Mouse (Mus musculus) heart, embryonic 13.5 days (tissue): ENCODE data around the gene Osbpl3. TPM values are rescaled to one million over a fixed set of nuclear protein-coding genes. Genes with fewer than 3 reads are reported as not detected.

ENCODE experiments used
- ATAC-seq: fragments of 200-750 bp; cut with Nextera tagmentation; 2 replicates; pipeline ENCODE4 v1.8.0; 2017; ENCODE audit warnings: moderate TSS enrichment; ENCODE audit not compliant: insufficient number of reproducible peaks, low FRiP score, low TSS enrichment; ENCODE audit errors: extremely low read depth
- H3K27ac ChIP-seq: fragments of 300-500 bp; sonication (generic); replicated peaks from 2 replicates; pipeline ENCODE4 v1.5.1; 2015; ENCODE audit warnings: moderate library complexity, mild to moderate bottlenecking, inconsistent platforms
- H3K27me3 ChIP-seq: fragments of 300-500 bp; sonication (generic); replicated peaks from 2 replicates; pipeline ENCODE4 v1.6.1; 2015; ENCODE audit warnings: mild to moderate bottlenecking, inconsistent platforms
- H3K36me3 ChIP-seq: fragments of 300-500 bp; sonication (generic); 2 replicates; pipeline ENCODE4 v1.6.1; 2015; ENCODE audit warnings: mild to moderate bottlenecking, inconsistent platforms
- H3K4me1 ChIP-seq: fragments of 300-500 bp; sonication (generic); 2 replicates; pipeline ENCODE4 v1.6.1; 2015; ENCODE audit warnings: inconsistent platforms
- H3K4me2 ChIP-seq: fragments of 300-500 bp; sonication (generic); 2 replicates; pipeline ENCODE4 v1.6.1; 2015; ENCODE audit warnings: inconsistent platforms, mild to moderate bottlenecking, moderate library complexity
- H3K4me3 ChIP-seq: fragments of 300-500 bp; sonication (generic); 2 replicates; pipeline ENCODE4 v1.5.1; 2015; ENCODE audit warnings: moderate library complexity, mild to moderate bottlenecking, inconsistent platforms
- H3K9ac ChIP-seq: fragments of 300-500 bp; sonication (generic); 2 replicates; pipeline ENCODE4 v1.6.1; 2015; ENCODE audit warnings: inconsistent platforms, mild to moderate bottlenecking, moderate library complexity
- H3K9me3 ChIP-seq: fragments of 300-500 bp; sonication (generic); 2 replicates; pipeline ENCODE4 v1.6.1; 2016; ENCODE audit warnings: inconsistent platforms
- WGBS: fragments of 180-500 bp; shearing (Covaris S2); methylation state at CpG from one replicate; pipeline ENCODE4 v1.1.7; 2015; ENCODE audit warnings: mixed read lengths; 5-methylcytosine and 5-hydroxymethylcytosine counted together
- polyA plus RNA-seq: library from polyadenylated mRNA; unstranded; fragments of >200 nt; fragmentation: Nextera tagmentation; extraction: Ambion mirVana; gene quantifications from 2 replicates; pipeline ENCODE4 v1.2.1, GENCODE M21; 2015

The Osbpl3 gene
- polyA plus RNA-seq, 1 experiment from 2014 or later = 11.8 TPM

DNA sequence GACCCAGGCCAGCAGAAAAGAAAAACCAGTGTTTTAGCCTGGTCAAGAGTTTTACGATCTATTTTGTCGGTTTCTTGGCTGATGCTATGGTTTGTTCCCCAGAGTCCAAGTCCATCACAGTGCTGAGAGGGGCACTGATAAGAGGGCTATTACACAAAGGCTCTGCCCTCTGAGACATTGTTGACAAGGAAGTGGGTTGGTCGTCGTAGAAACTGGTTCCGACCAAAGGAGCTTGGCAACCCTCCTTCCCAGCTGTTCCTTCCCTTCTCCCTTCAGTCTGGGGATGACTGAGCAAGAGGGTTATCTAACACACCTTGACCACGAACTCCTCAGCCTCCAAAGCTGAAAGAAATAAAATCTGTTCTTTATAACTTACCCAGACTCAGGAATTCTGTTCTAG lies 192.3 kb downstream of the Osbpl3 start, which contains the start of gene Gsdme:
TSS of gene Gsdme (minus strand) at position 193 of the 400 bp plus-strand sequence.
- Histone ChIP-seq H3K4me2 (no peak within 1 kb of the TSS), H3K27ac (no peak within 1 kb of the TSS), H3K4me1 (peaks cover 10% of the 10 kb centered on the region), H3K27me3 (no peaks in the 10 kb centered on the region; the same call in 1 of the 2 replicates), H3K36me3 (no peaks in the 10 kb centered on the region), H3K4me3 (no peak within 1 kb of the TSS), H3K9ac (no peak within 1 kb of the TSS), H3K9me3 (no peaks in the 10 kb centered on the region)
- no peak for ATAC-seq
- WGBS = 60% methylated on average over 6 of the region's 6 CpGs

DNA sequence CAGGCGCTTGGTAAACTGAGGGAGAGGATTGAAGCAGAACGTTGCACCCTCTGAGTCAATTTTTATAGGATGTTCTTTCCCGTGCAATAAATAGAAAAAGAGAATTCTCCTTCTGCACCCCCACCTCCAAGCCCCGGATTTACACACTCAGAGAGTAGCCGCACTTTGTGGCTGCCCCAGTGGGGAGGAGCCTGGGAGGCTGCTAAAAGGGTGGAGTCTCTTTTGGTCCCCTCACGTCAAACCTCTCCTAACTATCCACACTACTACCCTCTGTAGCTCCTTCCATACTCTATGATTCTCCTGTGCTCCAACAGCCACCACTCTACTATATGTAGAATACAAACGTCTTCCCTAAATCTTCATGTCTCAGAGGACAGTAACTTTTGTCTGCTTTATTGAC lies 193.7 kb downstream of the Osbpl3 start:
- H3K4me1 ChIP-seq = peaks cover 10% of the 10 kb centered on the region
- H3K4me3 ChIP-seq = peak overlapping the region; percentile 62
- no peak for ATAC-seq
- no peak overlapping the region for H3K27ac ChIP-seq
- H3K27me3 ChIP-seq = no peaks in the 10 kb centered on the region; the same call in 1 of the 2 replicates
- H3K9me3 ChIP-seq = no peaks in the 10 kb centered on the region
- H3K9ac ChIP-seq = peak overlapping the region; percentile 80
- no peaks in the 10 kb centered on the region for H3K36me3 ChIP-seq
- WGBS = 26% methylated on average over 7 of the region's 7 CpGs
- H3K4me2 ChIP-seq = peak overlapping the region; percentile 76

DNA sequence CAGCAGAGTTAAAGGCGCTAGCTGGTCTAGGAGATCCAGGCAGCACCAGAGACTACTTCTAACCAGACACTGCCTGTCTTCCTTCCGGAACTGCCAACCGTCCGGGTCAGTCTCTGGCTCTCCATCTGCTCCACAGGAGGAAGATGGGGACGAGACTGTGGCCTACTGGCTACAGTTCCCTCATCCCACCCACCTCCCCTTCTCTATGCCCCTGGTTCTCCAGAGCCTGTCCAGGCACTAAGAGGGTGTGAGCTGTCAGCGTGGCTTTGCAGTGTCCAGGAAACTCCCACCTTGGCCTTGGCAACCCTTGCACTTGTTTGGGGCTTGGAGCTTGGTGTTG lies 194.1 kb downstream of the Osbpl3 start:
- Histone ChIP-seq H3K27ac (no peak overlapping the region), H3K4me3 (peak overlapping the region; percentile 62), H3K36me3 (no peaks in the 10 kb centered on the region), H3K9ac (peak overlapping the region; percentile 80), H3K4me1 (peaks cover 10% of the 10 kb centered on the region), H3K4me2 (peak overlapping the region; percentile 76), H3K9me3 (no peaks in the 10 kb centered on the region), H3K27me3 (no peaks in the 10 kb centered on the region; the same call in 1 of the 2 replicates)
- 1% methylated on average over 6 of the region's 6 CpGs for WGBS
- no peak for ATAC-seq

DNA sequence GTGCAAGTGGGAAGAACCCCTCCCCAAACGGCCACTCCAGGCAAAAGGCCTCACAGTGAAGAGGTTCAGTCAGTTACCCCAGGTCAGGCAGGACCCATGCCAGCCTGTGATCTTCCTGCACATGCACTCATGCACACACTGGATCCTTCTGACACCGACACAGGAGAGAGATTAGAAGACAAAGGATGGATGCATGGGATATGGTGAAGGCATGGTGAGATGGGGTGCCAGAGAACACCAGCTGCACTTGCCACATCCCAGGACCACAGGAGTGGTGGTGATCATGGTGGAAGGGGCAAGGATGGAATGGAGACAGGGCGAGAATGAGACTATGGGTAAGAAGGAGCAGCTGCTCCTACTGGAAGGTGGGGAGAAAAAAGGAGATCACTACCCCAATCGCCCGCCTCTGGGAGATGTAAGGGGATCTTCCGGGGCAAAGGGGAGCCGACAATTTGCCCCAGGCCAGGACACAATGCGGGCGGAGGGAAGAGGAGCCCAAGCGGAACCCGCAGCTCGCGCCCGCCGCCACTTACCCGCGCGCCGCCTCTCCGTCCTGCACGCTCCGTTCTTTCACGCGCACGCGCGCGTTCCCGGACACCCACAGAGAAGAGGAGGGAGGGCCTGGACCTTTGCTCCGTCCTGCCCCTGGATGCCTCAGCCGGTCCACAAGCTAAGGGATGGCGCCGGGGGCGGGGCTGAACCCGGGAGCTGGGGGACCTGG lies 194.6 kb downstream of the Osbpl3 start:
- Histone ChIP-seq H3K36me3 (no peaks in the 10 kb centered on the region), H3K27ac (no peak overlapping the region), H3K4me2 (peak overlapping the region; percentile 76), H3K9me3 (no peaks in the 10 kb centered on the region), H3K4me1 (peaks cover 10% of the 10 kb centered on the region), H3K27me3 (no peaks in the 10 kb centered on the region; the same call in 1 of the 2 replicates), H3K9ac (peak overlapping the region; percentile 80), H3K4me3 (peak overlapping the region; percentile 62)
- peak; percentile 61; the same call in 1 of the 2 replicates for ATAC-seq
- 3% methylated on average over 35 of the region's 35 CpGs for WGBS

DNA sequence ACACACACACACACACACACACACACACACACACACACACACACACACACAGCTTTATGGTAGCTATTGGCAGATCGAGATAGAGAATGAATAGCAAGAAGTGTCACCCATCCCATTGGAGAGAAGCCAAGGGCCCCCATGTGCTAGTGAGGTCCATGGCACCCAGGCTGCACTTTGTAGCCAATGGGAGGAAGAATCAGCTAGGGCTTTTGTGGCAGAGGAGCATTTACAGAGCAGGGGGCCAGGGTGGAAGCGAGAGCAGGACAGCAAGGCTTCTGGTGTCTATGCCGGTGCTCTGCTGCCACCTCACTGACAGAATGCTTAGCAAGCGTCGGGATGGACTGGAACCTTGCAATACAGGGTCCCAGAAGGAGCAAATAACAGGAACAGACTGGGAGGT lies 200.6 kb downstream of the Osbpl3 start:
- Histone ChIP-seq H3K36me3 (no peaks in the 10 kb centered on the region), H3K4me2 (peak overlapping the region; percentile 61), H3K27me3 (no peaks in the 10 kb centered on the region; the same call in 1 of the 2 replicates), H3K4me3 (no peak overlapping the region), H3K9ac (no peak overlapping the region), H3K4me1 (peaks cover 12% of the 10 kb centered on the region), H3K9me3 (no peaks in the 10 kb centered on the region), H3K27ac (no peak overlapping the region)
- WGBS = 50% methylated on average over 5 of the region's 5 CpGs
- ATAC-seq = no peak

DNA sequence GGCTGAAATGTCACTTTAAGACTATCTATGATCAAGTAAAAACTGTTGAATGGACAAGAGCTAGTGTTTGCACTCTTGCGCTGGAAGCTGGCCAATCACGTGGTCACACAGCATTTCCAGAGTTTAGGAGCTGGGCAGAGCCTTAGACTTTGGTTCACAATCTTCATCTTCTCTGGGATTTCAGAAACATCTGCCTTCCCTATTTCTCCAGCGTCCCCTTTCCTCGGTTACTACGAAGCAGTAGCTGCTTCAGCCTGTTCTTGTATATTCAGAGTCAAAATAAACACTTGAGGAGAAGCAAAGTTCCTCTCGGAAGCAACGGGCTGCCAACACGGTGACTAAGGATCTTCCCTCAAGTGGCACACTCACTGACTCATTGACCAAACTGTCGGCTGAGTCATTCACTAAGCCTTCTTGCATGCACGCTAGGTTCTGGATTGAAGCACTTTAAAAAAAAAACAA lies 201.2 kb downstream of the Osbpl3 start:
- 26% methylated on average over 10 of the region's 10 CpGs for WGBS
- Histone ChIP-seq H3K4me1 (peaks cover 12% of the 10 kb centered on the region), H3K4me3 (peak overlapping the region; percentile 23), H3K9me3 (no peaks in the 10 kb centered on the region), H3K9ac (0 out of 2 replicates have a peak overlapping the region, but pooled peaks have one; percentile 48), H3K4me2 (peak overlapping the region; percentile 61), H3K27me3 (no peaks in the 10 kb centered on the region; the same call in 1 of the 2 replicates), H3K36me3 (no peaks in the 10 kb centered on the region), H3K27ac (no peak overlapping the region; the same call in 1 of the 2 replicates)
- ATAC-seq = no peak

DNA sequence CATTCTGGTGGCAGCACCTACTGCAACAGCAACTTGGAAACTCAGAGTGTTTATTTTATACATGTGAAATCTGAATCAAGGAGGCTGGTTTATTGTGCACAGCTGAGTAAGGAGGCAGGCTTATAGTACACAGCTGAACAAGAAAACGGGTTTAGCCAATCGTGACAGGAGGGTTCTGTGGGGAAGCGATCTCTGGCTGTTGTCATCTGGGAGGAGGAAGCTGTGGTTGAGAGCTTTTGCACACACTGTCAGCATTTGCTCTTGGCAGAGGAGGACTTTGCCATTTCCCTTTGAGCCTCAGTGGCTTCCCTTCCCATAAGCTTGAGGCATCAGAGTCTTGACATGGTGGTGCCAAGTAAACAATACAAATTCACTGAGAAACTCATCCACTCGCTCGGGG lies 203.3 kb downstream of the Osbpl3 start:
- H3K36me3 ChIP-seq = no peaks in the 10 kb centered on the region
- H3K27me3 ChIP-seq = no peaks in the 10 kb centered on the region
- H3K4me1 ChIP-seq = peaks cover 12% of the 10 kb centered on the region
- ATAC-seq = no peak
- no peaks in the 10 kb centered on the region for H3K9me3 ChIP-seq
- H3K9ac ChIP-seq = no peak overlapping the region
- no peak overlapping the region for H3K4me3 ChIP-seq
- no peak overlapping the region for H3K27ac ChIP-seq
- WGBS = 69% methylated on average over 5 of the region's 5 CpGs
- H3K4me2 ChIP-seq = no peak overlapping the region

DNA sequence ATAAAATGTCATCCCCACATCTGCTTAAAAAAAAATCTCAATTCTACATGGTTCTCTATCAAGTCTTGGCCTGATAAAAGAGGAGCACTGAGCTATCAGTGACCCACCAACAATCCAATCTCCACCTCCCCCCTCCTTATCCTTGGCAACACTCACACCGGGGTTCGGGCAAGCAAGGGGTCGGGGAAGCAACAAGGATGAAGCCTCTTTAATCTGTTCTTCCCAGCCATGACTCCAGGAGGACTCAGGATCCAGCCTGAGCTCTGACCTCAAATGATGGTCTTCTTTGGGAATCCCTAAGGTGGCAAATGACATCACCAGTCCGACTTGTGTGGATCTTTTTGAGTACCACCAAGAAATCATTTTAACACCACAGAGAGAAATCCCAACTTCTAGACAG lies 208.2 kb downstream of the Osbpl3 start:
- Histone ChIP-seq H3K4me2 (no peak overlapping the region), H3K36me3 (no peaks in the 10 kb centered on the region), H3K9me3 (no peaks in the 10 kb centered on the region), H3K4me3 (no peak overlapping the region), H3K9ac (no peak overlapping the region), H3K27ac (no peak overlapping the region), H3K27me3 (no peaks in the 10 kb centered on the region), H3K4me1 (no peaks in the 10 kb centered on the region)
- ATAC-seq = no peak
- 65% methylated on average over 4 of the region's 4 CpGs for WGBS

DNA sequence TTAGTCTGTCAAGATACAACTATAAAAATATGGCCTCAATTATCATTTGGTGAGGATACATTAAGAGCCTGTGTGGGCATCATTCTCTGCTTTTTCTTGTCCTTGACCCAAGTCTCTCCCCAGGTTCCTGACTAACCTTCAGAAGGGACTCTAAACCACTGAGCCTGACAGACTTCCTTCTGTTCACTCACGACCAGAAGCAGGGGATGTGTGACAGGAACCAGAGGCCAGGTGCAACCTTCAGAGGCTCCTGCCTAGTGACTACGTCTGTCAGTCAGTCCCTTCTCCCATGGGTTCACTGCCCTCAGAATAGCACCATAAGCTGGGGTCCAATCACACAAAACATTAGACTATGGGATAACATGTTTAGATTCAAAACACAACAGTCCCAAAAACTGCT lies 208.6 kb downstream of the Osbpl3 start:
- no peak for ATAC-seq
- WGBS = 53% methylated on average over 2 of the region's 2 CpGs
- Histone ChIP-seq H3K9me3 (no peaks in the 10 kb centered on the region), H3K9ac (no peak overlapping the region), H3K27ac (no peak overlapping the region), H3K4me2 (no peak overlapping the region), H3K4me3 (no peak overlapping the region), H3K27me3 (no peaks in the 10 kb centered on the region), H3K4me1 (no peaks in the 10 kb centered on the region), H3K36me3 (no peaks in the 10 kb centered on the region)

DNA sequence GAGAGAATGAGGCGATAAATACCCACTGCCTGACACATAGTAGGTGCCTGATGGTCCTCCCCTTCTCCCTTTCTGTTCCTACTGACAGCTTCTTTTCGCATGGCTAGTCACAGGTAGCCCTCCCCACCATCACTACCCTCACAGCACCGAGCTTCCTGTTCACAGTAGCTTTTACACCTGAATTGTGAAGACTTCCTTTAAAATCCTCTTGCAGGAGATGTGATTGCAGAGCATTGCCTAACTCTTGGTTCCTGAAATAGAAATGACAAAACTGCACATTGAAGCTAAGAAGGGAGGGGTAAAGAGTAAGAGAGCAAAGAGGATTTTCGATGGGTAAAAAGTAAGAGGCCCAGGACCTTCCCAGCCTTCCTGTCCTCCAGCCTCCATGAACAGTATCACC lies 211.0 kb downstream of the Osbpl3 start:
- WGBS = 71% methylated on average over 4 of the region's 4 CpGs
- Histone ChIP-seq H3K27me3 (no peaks in the 10 kb centered on the region), H3K4me2 (no peak overlapping the region), H3K9me3 (no peaks in the 10 kb centered on the region), H3K9ac (no peak overlapping the region), H3K4me1 (no peaks in the 10 kb centered on the region), H3K4me3 (no peak overlapping the region), H3K27ac (no peak overlapping the region), H3K36me3 (no peaks in the 10 kb centered on the region)
- no peak for ATAC-seq

DNA sequence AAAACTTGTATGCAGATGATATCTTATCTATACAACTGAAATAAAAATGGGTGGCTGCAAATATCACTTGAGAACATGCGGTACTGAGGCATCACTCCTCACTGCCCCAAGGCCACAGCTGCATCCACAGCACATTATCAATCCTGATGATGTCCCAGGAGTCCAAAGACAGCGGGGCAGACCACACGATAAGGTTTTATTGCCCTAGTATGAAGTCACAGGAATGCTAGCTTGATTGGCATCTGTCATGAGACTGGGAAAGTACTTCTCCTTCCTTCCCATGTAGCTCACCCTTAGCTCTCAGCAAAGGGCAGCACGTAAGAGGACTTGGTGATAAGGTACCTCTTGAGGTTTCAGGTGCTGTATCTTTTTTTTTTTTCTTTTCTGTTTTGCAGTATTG lies 211.9 kb downstream of the Osbpl3 start:
- Histone ChIP-seq H3K9me3 (no peaks in the 10 kb centered on the region), H3K36me3 (no peaks in the 10 kb centered on the region), H3K4me3 (no peak overlapping the region), H3K27ac (no peak overlapping the region), H3K4me2 (no peak overlapping the region), H3K27me3 (no peaks in the 10 kb centered on the region), H3K4me1 (no peaks in the 10 kb centered on the region), H3K9ac (no peak overlapping the region)
- no peak for ATAC-seq
- 63% methylated on average over 4 of the region's 4 CpGs for WGBS
